Mouse (Mus musculus) midbrain, embryonic 16.5 days (tissue): ENCODE data around the gene Rec8. TPM values are rescaled to one million over a fixed set of nuclear protein-coding genes. Genes with fewer than 3 reads are reported as not detected.

Experiments
- ATAC-seq: fragments of 200-750 bp; cut with Nextera tagmentation; 2 replicates; pipeline ENCODE4 v1.8.0; 2017; ENCODE audit warnings: moderate TSS enrichment
- H3K27ac ChIP-seq: fragments of 300-500 bp; sonication (generic); 2 replicates; pipeline ENCODE4 v1.5.1; 2014; ENCODE audit warnings: mild to moderate bottlenecking, low read length, mixed read lengths
- H3K27me3 ChIP-seq: fragments of 300-500 bp; sonication (generic); 2 replicates; pipeline ENCODE4 v1.6.1; 2014; ENCODE audit warnings: low read depth, low read length, mixed read lengths; ENCODE audit not compliant: control insufficient read depth, insufficient read depth
- H3K36me3 ChIP-seq: fragments of 300-500 bp; sonication (generic); 2 replicates; pipeline ENCODE4 v1.6.1; 2014; ENCODE audit warnings: mild to moderate bottlenecking, low read length, moderate library complexity, mixed read lengths; ENCODE audit not compliant: control insufficient read depth, insufficient read depth
- H3K4me1 ChIP-seq: fragments of 300-500 bp; sonication (generic); 2 replicates; pipeline ENCODE4 v1.6.1; 2014; ENCODE audit warnings: mild to moderate bottlenecking, low read length, mixed read lengths; ENCODE audit not compliant: control insufficient read depth, insufficient read depth
- H3K4me2 ChIP-seq: fragments of 300-500 bp; sonication (generic); 2 replicates; pipeline ENCODE4 v1.6.1; 2014; ENCODE audit warnings: mild to moderate bottlenecking, low read length, mixed read lengths
- H3K4me3 ChIP-seq: fragments of 300-500 bp; sonication (generic); 2 replicates; pipeline ENCODE4 v1.5.1; 2014; ENCODE audit warnings: low read depth, mild to moderate bottlenecking, low read length, moderate library complexity, mixed read lengths
- H3K9ac ChIP-seq: fragments of 300-500 bp; sonication (generic); 2 replicates; pipeline ENCODE4 v1.6.1; 2014; ENCODE audit warnings: low read depth, low read length, mixed read lengths
- H3K9me3 ChIP-seq: fragments of 300-500 bp; sonication (generic); replicated peaks from 2 replicates; pipeline ENCODE4 v1.6.1; 2014; ENCODE audit warnings: mild to moderate bottlenecking, low read length, mixed read lengths; ENCODE audit not compliant: control insufficient read depth, poor library complexity, severe bottlenecking
- WGBS: fragments of 180-500 bp; shearing (Covaris S2); extraction: QIAGEN DNeasy Blood & Tissue Kit; methylation state at CpG from one replicate; pipeline ENCODE4 v1.1.7; 2014; 5-methylcytosine and 5-hydroxymethylcytosine counted together
- polyA plus RNA-seq: library from polyadenylated mRNA; unstranded; fragments of >200 nt; fragmentation: Nextera tagmentation; extraction: Ambion mirVana; gene quantifications from 2 replicates; pipeline ENCODE4 v1.2.1, GENCODE M21; 2015

Rec8 gene
- polyA plus RNA-seq, 1 experiment from 2014 or later: 8.4 TPM

GRCm38 (mm10) chr14:55579511-55580496 lies 38.0 kb upstream of the Rec8 start:
- 85% methylated on average over 23 of the region's 23 CpGs for WGBS
- no peak for ATAC-seq
- no peak overlapping the region for H3K4me2 ChIP-seq

GRCm38 (mm10) chr14:55580731-55581130 lies 37.1 kb upstream of the Rec8 start:
- no peaks in the 10 kb centered on the region for H3K27me3 ChIP-seq

More at GRCm38 (mm10) chr14:55579511-55580496, 38.0 kb upstream of the Rec8 start:
- no peak overlapping the region for H3K27ac ChIP-seq
- H3K9ac ChIP-seq: no peak overlapping the region
- no peaks in the 10 kb centered on the region for H3K36me3 ChIP-seq
- no peaks in the 10 kb centered on the region for H3K9me3 ChIP-seq
- no peak overlapping the region for H3K4me3 ChIP-seq
- peaks cover 15% of the 10 kb centered on the region for H3K4me1 ChIP-seq
- H3K27me3 ChIP-seq: no peaks in the 10 kb centered on the region

GRCm38 (mm10) chr14:55581981-55582681 lies 35.7 kb upstream of the Rec8 start:
- no peak overlapping the region for H3K27ac ChIP-seq
- H3K36me3 ChIP-seq: peaks cover 2% of the 10 kb centered on the region; the same call in 1 of the 2 replicates
- H3K4me2 ChIP-seq: no peak overlapping the region
- no peak for ATAC-seq
- 79% methylated on average over 9 of the region's 9 CpGs for WGBS
- no peak overlapping the region for H3K9ac ChIP-seq
- no peak overlapping the region for H3K4me3 ChIP-seq
- no peaks in the 10 kb centered on the region for H3K9me3 ChIP-seq
- no peaks in the 10 kb centered on the region for H3K27me3 ChIP-seq
- H3K4me1 ChIP-seq: peaks cover 18% of the 10 kb centered on the region

More at GRCm38 (mm10) chr14:55580731-55581130, 37.1 kb upstream of the Rec8 start:
- Histone ChIP-seq H3K4me1 (peaks cover 18% of the 10 kb centered on the region), H3K4me3 (no peak overlapping the region), H3K36me3 (no peaks in the 10 kb centered on the region), H3K4me2 (no peak overlapping the region), H3K27ac (no peak overlapping the region), H3K9ac (no peak overlapping the region), H3K9me3 (no peaks in the 10 kb centered on the region)
- WGBS: 96% methylated on average over 16 of the region's 16 CpGs
- no peak for ATAC-seq

GRCm38 (mm10) chr14:55584303-55584701 lies 33.5 kb upstream of the Rec8 start:
- Histone ChIP-seq H3K27me3 (no peaks in the 10 kb centered on the region), H3K4me1 (peaks cover 9% of the 10 kb centered on the region), H3K4me3 (peak overlapping the region; percentile 58), H3K4me2 (peak overlapping the region; percentile 78), H3K27ac (peak overlapping the region; percentile 71; the same call in 1 of the 2 replicates), H3K36me3 (peaks cover 4% of the 10 kb centered on the region; the same call in 1 of the 2 replicates), H3K9ac (peak overlapping the region; percentile 84), H3K9me3 (no peaks in the 10 kb centered on the region)
- WGBS: 38% methylated on average over 5 of the region's 5 CpGs
- ATAC-seq: no peak

- Histone ChIP-seq H3K4me2 (peak within 1 kb of the TSS; percentile 78), H3K27ac (peak within 1 kb of the TSS; percentile 71), H3K4me3 (peak within 1 kb of the TSS; percentile 58), H3K27me3 (no peaks in the 10 kb centered on the region), H3K9me3 (no peaks in the 10 kb centered on the region), H3K4me1 (peaks cover 10% of the 10 kb centered on the region), H3K9ac (peak within 1 kb of the TSS; percentile 84), H3K36me3 (peaks cover 4% of the 10 kb centered on the region; the same call in 1 of the 2 replicates)
- 3% methylated on average over 43 of the region's 43 CpGs for WGBS
- peak; percentile 82 for ATAC-seq
Measured at GRCm38 (mm10) chr14:55584702-55585565, 32.9 kb upstream of the Rec8 start, which contains the start of gene Emc9. Emc9 (minus strand) TSS chr14:55585302.

- Histone ChIP-seq H3K9me3 (no peaks in the 10 kb centered on the region), H3K4me2 (peak overlapping the region; percentile 78), H3K4me3 (no peak overlapping the region), H3K27me3 (no peaks in the 10 kb centered on the region), H3K4me1 (peaks cover 16% of the 10 kb centered on the region), H3K9ac (no peak overlapping the region), H3K27ac (no peak overlapping the region), H3K36me3 (peaks cover 4% of the 10 kb centered on the region; the same call in 1 of the 2 replicates)
- 0 out of 2 replicates have a peak, but pooled peaks have one; percentile 12 for ATAC-seq
- WGBS: 68% methylated on average over 6 of the region's 6 CpGs
Measured at GRCm38 (mm10) chr14:55585566-55585960, 32.3 kb upstream of the Rec8 start.

- Histone ChIP-seq H3K4me3 (no peak overlapping the region), H3K27ac (no peak overlapping the region), H3K9me3 (no peaks in the 10 kb centered on the region), H3K27me3 (no peaks in the 10 kb centered on the region), H3K9ac (no peak overlapping the region), H3K36me3 (peaks cover 4% of the 10 kb centered on the region; the same call in 1 of the 2 replicates), H3K4me2 (no peak overlapping the region), H3K4me1 (peaks cover 16% of the 10 kb centered on the region)
- 96% methylated on average over 2 of the region's 2 CpGs for WGBS
- ATAC-seq: no peak
Measured at GRCm38 (mm10) chr14:55586149-55586548, 31.7 kb upstream of the Rec8 start.

- no peak overlapping the region for H3K4me2 ChIP-seq
- no peak for ATAC-seq
- no peak overlapping the region for H3K4me3 ChIP-seq
- no peaks in the 10 kb centered on the region for H3K9me3 ChIP-seq
- no peak overlapping the region for H3K9ac ChIP-seq
- no peaks in the 10 kb centered on the region for H3K27me3 ChIP-seq
- H3K4me1 ChIP-seq: peaks cover 32% of the 10 kb centered on the region
- H3K27ac ChIP-seq: no peak overlapping the region
- 94% methylated on average over 5 of the region's 5 CpGs for WGBS
- peaks cover 6% of the 10 kb centered on the region; the same call in 1 of the 2 replicates for H3K36me3 ChIP-seq
Measured at GRCm38 (mm10) chr14:55589271-55589670, 28.6 kb upstream of the Rec8 start.
